Mouse (Mus musculus) forebrain, embryonic 13.5 days (tissue): ENCODE measurements around the gene Atrn. TPM values are rescaled to one million over a fixed set of nuclear protein-coding genes. Genes with fewer than 3 reads are reported as not detected.

Experiments
- ATAC-seq: fragments of 200-750 bp; cut with Nextera tagmentation; 2 replicates; pipeline ENCODE4 v1.8.0; 2017
- H3K27ac ChIP-seq: fragments of 300-500 bp; sonication (generic); 2 replicates; pipeline ENCODE4 v1.5.1; 2015; ENCODE audit warnings: inconsistent platforms, mild to moderate bottlenecking, moderate library complexity
- H3K27me3 ChIP-seq: fragments of 300-500 bp; sonication (generic); 2 replicates; pipeline ENCODE4 v1.6.1; 2015; ENCODE audit warnings: mild to moderate bottlenecking, inconsistent platforms
- H3K36me3 ChIP-seq: fragments of 300-500 bp; sonication (generic); 2 replicates; pipeline ENCODE4 v1.6.1; 2015; ENCODE audit warnings: mild to moderate bottlenecking, inconsistent platforms; ENCODE audit not compliant: poor library complexity, severe bottlenecking
- H3K4me1 ChIP-seq: fragments of 300-500 bp; sonication (generic); 2 replicates; pipeline ENCODE4 v1.6.1; 2015; ENCODE audit warnings: inconsistent platforms
- H3K4me2 ChIP-seq: fragments of 300-500 bp; sonication (generic); 2 replicates; pipeline ENCODE4 v1.6.1; 2015; ENCODE audit warnings: inconsistent platforms, mild to moderate bottlenecking, moderate library complexity
- H3K4me3 ChIP-seq: fragments of 300-500 bp; sonication (generic); 2 replicates; pipeline ENCODE4 v1.5.1; 2015; ENCODE audit warnings: mild to moderate bottlenecking, inconsistent platforms
- H3K9ac ChIP-seq: fragments of 300-500 bp; sonication (generic); 2 replicates; pipeline ENCODE4 v1.6.1; 2015; ENCODE audit warnings: mild to moderate bottlenecking, inconsistent platforms
- H3K9me3 ChIP-seq: fragments of 300-500 bp; sonication (generic); replicated peaks from 2 replicates; pipeline ENCODE4 v1.6.1; 2016; ENCODE audit warnings: inconsistent platforms
- WGBS: fragments of 180-500 bp; shearing (Covaris S2); methylation state at CpG from one replicate; pipeline ENCODE4 v1.1.7; 2015; 5-methylcytosine and 5-hydroxymethylcytosine counted together
- polyA plus RNA-seq: library from polyadenylated mRNA; unstranded; fragments of >200 nt; fragmentation: Nextera tagmentation; extraction: Ambion mirVana; gene quantifications from 2 replicates; pipeline ENCODE4 v1.2.1, GENCODE M21; 2015

Gene Atrn
- polyA plus RNA-seq, 1 experiment from 2014 or later: 8.4 TPM

- no peak overlapping the region for H3K9ac ChIP-seq
- H3K4me1 ChIP-seq: no peaks in the 10 kb centered on the region
- H3K4me3 ChIP-seq: no peak overlapping the region
- no peak overlapping the region for H3K4me2 ChIP-seq
- no peaks in the 10 kb centered on the region for H3K9me3 ChIP-seq
- peaks cover 33% of the 10 kb centered on the region for H3K36me3 ChIP-seq
- ATAC-seq: no peak
- H3K27me3 ChIP-seq: no peaks in the 10 kb centered on the region
- 92% methylated on average over 4 of the region's 4 CpGs for WGBS
- H3K27ac ChIP-seq: no peak overlapping the region
Measured at GRCm38 (mm10) chr2:130971030-130971429, 64.7 kb downstream of the Atrn start.

DNA sequence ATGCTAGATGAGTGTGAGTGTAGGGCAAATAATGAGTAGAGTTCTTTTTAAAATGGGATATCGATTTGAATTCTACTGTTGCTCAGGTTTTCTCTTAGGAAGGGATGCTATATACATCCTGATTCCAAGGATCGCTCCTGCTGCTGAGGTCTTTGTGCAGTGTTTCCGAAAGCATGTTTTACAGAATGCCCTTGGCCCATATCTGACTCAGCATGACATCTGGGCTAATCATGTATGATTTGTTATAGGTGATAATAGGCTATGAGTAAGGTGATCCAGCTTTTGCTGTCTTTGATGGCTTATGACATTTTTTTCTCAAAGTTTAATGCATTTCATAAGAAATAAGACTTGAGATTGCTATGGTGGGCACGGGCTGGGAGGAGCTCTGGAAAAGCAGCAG is 66.1 kb downstream of the Atrn start:
- ATAC-seq: no peak
- Histone ChIP-seq H3K27ac (no peak overlapping the region), H3K4me2 (no peak overlapping the region), H3K4me3 (no peak overlapping the region), H3K4me1 (no peaks in the 10 kb centered on the region), H3K36me3 (peaks cover 40% of the 10 kb centered on the region), H3K9me3 (no peaks in the 10 kb centered on the region), H3K27me3 (no peaks in the 10 kb centered on the region), H3K9ac (no peak overlapping the region)
- 93% methylated on average over 4 of the region's 4 CpGs for WGBS

GRCm38 (mm10) chr2:130974928-130975327 is 68.6 kb downstream of the Atrn start:
- Histone ChIP-seq H3K27me3 (no peaks in the 10 kb centered on the region), H3K4me3 (no peak overlapping the region), H3K27ac (no peak overlapping the region), H3K9ac (no peak overlapping the region), H3K36me3 (peaks cover 53% of the 10 kb centered on the region), H3K4me1 (no peaks in the 10 kb centered on the region), H3K4me2 (no peak overlapping the region), H3K9me3 (no peaks in the 10 kb centered on the region)
- no peak for ATAC-seq
- WGBS: 85% methylated on average over 1 of the region's 1 CpGs

GRCm38 (mm10) chr2:130977589-130977988 is 71.3 kb downstream of the Atrn start:
- Histone ChIP-seq H3K4me2 (no peak overlapping the region), H3K36me3 (peaks cover 57% of the 10 kb centered on the region), H3K9ac (no peak overlapping the region), H3K9me3 (no peaks in the 10 kb centered on the region), H3K4me3 (no peak overlapping the region), H3K27me3 (no peaks in the 10 kb centered on the region), H3K4me1 (no peaks in the 10 kb centered on the region), H3K27ac (no peak overlapping the region)
- ATAC-seq: no peak

DNA sequence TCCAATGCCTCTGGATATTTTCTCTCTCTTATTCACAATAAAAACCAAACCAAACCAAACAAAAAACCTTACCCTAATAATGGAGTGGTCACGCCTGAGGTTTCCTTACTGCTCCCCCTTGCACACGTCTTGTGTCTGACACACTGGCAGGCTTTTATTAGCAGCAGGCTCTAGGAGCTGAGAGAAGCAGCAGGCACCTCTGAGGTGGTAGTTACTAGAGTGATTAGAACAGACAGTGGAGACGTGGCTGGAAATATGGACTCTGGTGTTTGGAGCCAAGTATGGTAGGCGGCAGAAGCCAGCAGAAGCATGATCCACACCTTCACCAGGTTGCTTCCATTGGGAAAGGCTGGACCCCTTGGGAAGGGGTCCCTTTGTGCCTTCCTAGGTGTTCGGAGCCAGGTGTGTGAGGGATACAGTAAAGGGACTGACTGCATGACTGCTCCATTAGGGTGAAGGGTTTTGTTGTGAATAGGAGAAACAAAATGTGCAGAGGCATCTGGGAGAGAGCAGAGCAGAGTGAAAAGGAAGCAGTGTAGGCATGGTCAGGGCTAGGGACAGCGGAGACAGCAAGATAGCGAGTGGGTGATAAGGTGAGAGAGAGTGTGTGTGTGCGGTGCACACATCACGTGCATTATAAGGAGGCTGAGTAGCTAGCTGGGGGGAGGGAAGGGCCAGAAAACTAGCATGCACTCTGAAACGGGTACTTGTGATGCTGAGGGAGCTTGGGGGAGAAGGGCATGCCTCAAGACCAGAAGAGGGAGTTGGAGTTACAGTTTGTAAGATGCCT is 72.0 kb downstream of the Atrn start:
- Histone ChIP-seq H3K4me1 (no peaks in the 10 kb centered on the region), H3K4me2 (no peak overlapping the region), H3K36me3 (peaks cover 63% of the 10 kb centered on the region), H3K9ac (no peak overlapping the region), H3K27ac (no peak overlapping the region), H3K27me3 (no peaks in the 10 kb centered on the region), H3K9me3 (no peaks in the 10 kb centered on the region), H3K4me3 (no peak overlapping the region)
- 84% methylated on average over 10 of the region's 10 CpGs for WGBS
- ATAC-seq: no peak

DNA sequence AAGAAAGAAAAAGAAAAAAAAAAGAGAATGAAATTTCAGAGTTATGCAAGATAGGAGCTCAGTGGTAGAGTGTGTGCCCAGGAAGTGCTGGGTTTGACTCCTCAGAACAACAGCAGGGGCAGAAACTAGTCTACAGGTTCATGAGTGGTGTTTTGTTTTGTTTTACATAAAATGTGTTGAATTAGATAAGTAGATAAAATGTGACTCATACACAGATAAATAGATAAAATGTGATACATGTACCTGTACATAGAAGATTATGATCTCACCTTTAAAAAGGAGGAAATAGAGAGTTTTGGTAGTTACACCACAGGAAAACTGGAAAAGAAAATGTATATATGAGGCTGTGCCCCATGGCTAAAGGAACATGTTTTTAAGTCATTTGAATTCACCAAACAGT is 72.8 kb downstream of the Atrn start:
- ATAC-seq: no peak
- no peak overlapping the region for H3K27ac ChIP-seq
- no peaks in the 10 kb centered on the region for H3K27me3 ChIP-seq
- H3K4me1 ChIP-seq: no peaks in the 10 kb centered on the region
- no peak overlapping the region for H3K4me2 ChIP-seq
- H3K9ac ChIP-seq: no peak overlapping the region
- no peak overlapping the region for H3K4me3 ChIP-seq
- H3K9me3 ChIP-seq: no peaks in the 10 kb centered on the region
- peaks cover 55% of the 10 kb centered on the region for H3K36me3 ChIP-seq

GRCm38 (mm10) chr2:130992818-130993217 is 86.5 kb downstream of the Atrn start:
- H3K4me3 ChIP-seq: no peak overlapping the region
- ATAC-seq: no peak
- no peak overlapping the region for H3K27ac ChIP-seq
- no peak overlapping the region for H3K4me2 ChIP-seq
- H3K9ac ChIP-seq: no peak overlapping the region
- WGBS: 95% methylated on average over 2 of the region's 2 CpGs
- no peaks in the 10 kb centered on the region for H3K9me3 ChIP-seq
- peaks cover 25% of the 10 kb centered on the region for H3K36me3 ChIP-seq
- no peaks in the 10 kb centered on the region for H3K4me1 ChIP-seq
- no peaks in the 10 kb centered on the region for H3K27me3 ChIP-seq

DNA sequence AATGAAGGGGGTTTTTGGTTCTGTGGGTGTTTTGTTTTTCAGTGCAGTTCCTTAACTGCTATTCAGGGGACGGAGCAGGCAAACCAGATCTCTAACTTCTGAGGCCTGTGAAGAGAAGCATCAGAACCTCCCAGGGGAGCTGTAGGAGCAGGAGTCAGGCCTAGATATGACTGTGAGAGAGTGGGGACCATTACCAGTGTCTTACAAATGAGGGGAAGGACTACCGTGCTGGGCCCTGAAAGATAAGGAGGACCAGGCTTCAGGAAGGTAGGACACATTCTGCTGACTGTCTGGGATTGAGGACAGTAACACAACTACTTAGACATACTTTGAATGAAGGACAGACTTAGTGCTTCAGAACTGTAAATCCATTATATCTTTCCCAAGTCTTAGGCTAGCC is 102.8 kb downstream of the Atrn start:
- no peaks in the 10 kb centered on the region for H3K4me1 ChIP-seq
- no peak overlapping the region for H3K4me2 ChIP-seq
- no peak overlapping the region for H3K27ac ChIP-seq
- no peak overlapping the region for H3K4me3 ChIP-seq
- 90% methylated on average over 2 of the region's 2 CpGs for WGBS
- no peaks in the 10 kb centered on the region for H3K27me3 ChIP-seq
- H3K9ac ChIP-seq: no peak overlapping the region
- no peak for ATAC-seq
- peaks cover 50% of the 10 kb centered on the region for H3K36me3 ChIP-seq
- no peaks in the 10 kb centered on the region for H3K9me3 ChIP-seq

- no peak for ATAC-seq
- peaks cover 50% of the 10 kb centered on the region for H3K36me3 ChIP-seq
- no peaks in the 10 kb centered on the region for H3K27me3 ChIP-seq
- no peak overlapping the region for H3K4me2 ChIP-seq
- no peaks in the 10 kb centered on the region for H3K9me3 ChIP-seq
- no peak overlapping the region for H3K27ac ChIP-seq
- WGBS: 95% methylated on average over 1 of the region's 1 CpGs
- no peak overlapping the region for H3K9ac ChIP-seq
- no peak overlapping the region for H3K4me3 ChIP-seq
- no peaks in the 10 kb centered on the region for H3K4me1 ChIP-seq
Measured at GRCm38 (mm10) chr2:131010566-131010965, 104.3 kb downstream of the Atrn start.

DNA sequence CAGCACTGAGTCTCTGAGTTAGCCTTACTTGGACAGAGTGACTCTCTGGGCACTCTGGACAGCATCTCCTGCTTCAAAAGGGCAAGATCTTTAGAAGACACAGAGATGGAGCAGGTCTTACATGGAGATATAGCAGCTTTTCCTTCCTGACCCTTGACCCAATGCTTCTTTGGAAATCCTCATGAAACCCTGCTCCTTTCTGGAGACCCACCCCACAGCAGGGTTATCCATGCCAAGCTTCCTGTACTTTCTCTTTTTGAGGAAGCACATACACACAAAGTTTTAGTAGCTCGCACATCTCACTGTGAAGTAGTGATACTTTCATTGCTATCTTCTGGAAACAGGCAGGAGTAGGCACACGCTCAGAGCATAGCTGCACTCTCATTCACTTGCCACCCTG is 118.9 kb downstream of the Atrn start:
- no peaks in the 10 kb centered on the region for H3K27me3 ChIP-seq
- no peak overlapping the region for H3K4me2 ChIP-seq
- H3K36me3 ChIP-seq: peaks cover 68% of the 10 kb centered on the region
- WGBS: 91% methylated on average over 2 of the region's 2 CpGs
- no peak for ATAC-seq
- no peaks in the 10 kb centered on the region for H3K9me3 ChIP-seq
- H3K27ac ChIP-seq: no peak overlapping the region
- no peak overlapping the region for H3K4me3 ChIP-seq
- no peak overlapping the region for H3K9ac ChIP-seq
- H3K4me1 ChIP-seq: no peaks in the 10 kb centered on the region

DNA sequence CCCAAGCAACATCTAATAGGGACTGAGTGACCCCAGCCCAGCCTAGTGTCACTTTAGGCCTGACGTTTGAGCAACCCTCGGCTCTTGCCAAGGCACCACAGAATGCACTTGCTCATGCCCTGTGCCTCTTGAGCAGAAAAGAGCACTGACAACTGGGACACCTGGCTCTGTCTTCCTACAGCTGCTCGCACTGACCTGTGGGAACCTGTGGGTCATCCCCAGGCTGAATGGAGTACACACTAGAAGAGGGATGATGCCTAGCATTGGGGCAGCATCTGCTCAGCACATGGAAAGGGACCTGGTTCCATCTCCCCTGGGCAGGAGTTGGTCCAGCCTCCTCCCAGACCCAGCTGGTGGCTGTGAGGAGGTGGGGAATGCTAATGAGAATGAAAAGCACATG is 120.6 kb downstream of the Atrn start:
- 91% methylated on average over 3 of the region's 3 CpGs for WGBS
- H3K27ac ChIP-seq: no peak overlapping the region
- H3K4me3 ChIP-seq: no peak overlapping the region
- H3K9ac ChIP-seq: no peak overlapping the region
- H3K9me3 ChIP-seq: no peaks in the 10 kb centered on the region
- no peak for ATAC-seq
- no peaks in the 10 kb centered on the region for H3K4me1 ChIP-seq
- H3K27me3 ChIP-seq: no peaks in the 10 kb centered on the region
- no peak overlapping the region for H3K4me2 ChIP-seq
- peaks cover 57% of the 10 kb centered on the region for H3K36me3 ChIP-seq

DNA sequence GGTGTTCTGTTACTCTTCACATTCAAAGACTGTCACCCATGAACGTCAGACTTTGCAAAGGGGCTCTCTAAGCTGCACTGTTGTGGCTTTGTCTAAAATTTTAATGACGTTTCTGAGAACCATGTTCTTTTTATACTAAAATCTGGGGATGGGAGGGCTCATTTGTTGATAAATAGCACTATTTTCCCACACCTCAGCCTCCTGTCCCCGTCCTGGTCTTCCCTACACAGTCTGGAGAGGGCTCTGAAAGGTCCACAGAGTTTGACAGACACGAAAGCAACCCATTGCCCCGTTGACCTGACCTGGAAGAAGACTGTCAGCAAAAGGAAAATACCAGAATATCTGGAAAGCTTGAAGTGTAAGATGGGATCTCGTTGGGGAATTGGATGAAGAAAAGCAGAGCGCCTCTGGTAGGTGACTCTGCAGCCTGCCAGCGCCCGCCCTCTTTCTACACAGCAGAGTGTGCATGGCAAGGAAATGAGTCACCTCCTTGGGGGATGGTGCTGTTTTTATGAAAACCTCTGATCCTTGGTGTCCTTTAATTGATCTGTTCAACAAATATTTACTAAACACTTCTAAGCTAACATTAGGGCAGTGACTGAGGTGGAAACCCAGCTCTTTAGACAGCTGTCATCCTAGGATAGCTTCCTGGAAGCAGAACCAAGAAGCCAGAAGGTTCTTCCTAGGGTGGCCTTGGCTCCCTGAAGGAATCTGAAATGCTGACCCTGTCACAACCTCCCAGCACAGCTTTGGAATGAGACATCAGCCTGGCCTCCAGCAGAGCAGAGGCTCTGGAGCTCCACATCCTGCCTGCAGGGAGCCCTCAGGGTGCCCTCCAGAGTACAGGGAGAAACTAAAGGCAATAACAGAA is 123.0 kb downstream of the Atrn start:
- H3K36me3 ChIP-seq: peaks cover 35% of the 10 kb centered on the region
- no peak overlapping the region for H3K4me2 ChIP-seq
- no peak overlapping the region for H3K9ac ChIP-seq
- no peaks in the 10 kb centered on the region for H3K27me3 ChIP-seq
- WGBS: 80% methylated on average over 9 of the region's 9 CpGs
- peaks cover 7% of the 10 kb centered on the region; the same call in 1 of the 2 replicates for H3K9me3 ChIP-seq
- no peak for ATAC-seq
- H3K4me1 ChIP-seq: no peaks in the 10 kb centered on the region
- no peak overlapping the region for H3K4me3 ChIP-seq
- no peak overlapping the region for H3K27ac ChIP-seq
